Mouse (Mus musculus): ENCODE data around the gene Sestd1. TPM values are rescaled to one million over a fixed set of nuclear protein-coding genes. Genes with fewer than 3 reads are reported as not detected.

The Sestd1 gene
- 0.40 and 0.62 TPM in 2 replicates for polyA plus RNA-seq (2012; rRNA removed)

GRCm38 (mm10) chr2:77280512-77281409 is at the start of gene Sestd1:
TSS of gene Sestd1 (minus strand) at chr2:77280592.

GRCm38 (mm10) chr2:77170633-77171105 is 109.7 kb downstream of the Sestd1 start, which contains the start of gene Ccdc141:
TSS of gene Ccdc141 (minus strand) at chr2:77170636.

Other genes starting within 250 kb of the Sestd1 start
- 0.49 and 0.50 TPM in 2 replicates for gene Ccdc141, start 110.0 kb downstream of the Sestd1 start, polyA plus RNA-seq (2012; rRNA removed)

Measured in liver, embryonic 14 days (tissue).